Mouse (Mus musculus) lung, embryonic 16.5 days (tissue): Measurements from ENCODE around the gene Rab9b. TPM values are rescaled to one million over a fixed set of nuclear protein-coding genes. Genes with fewer than 3 reads are reported as not detected.

ENCODE experiments used
- ATAC-seq: fragments of 200-750 bp; cut with Nextera tagmentation; 2 replicates; pipeline ENCODE4 v1.8.0; 2017; ENCODE audit warnings: low read depth, mild to moderate bottlenecking, moderate library complexity
- H3K27ac ChIP-seq: fragments of 300-500 bp; sonication (generic); 2 replicates; pipeline ENCODE4 v1.5.1; 2014; ENCODE audit warnings: mild to moderate bottlenecking, control low read depth, low read length
- H3K27me3 ChIP-seq: fragments of 300-500 bp; sonication (generic); 2 replicates; pipeline ENCODE4 v1.6.1; 2014; ENCODE audit warnings: low read depth, low read length, mixed read lengths; ENCODE audit not compliant: control insufficient read depth, insufficient read depth
- H3K36me3 ChIP-seq: fragments of 300-500 bp; sonication (generic); 2 replicates; pipeline ENCODE4 v1.6.1; 2014; ENCODE audit warnings: low read length; ENCODE audit not compliant: control insufficient read depth, insufficient read depth
- H3K4me1 ChIP-seq: fragments of 300-500 bp; sonication (generic); replicated peaks from 2 replicates; pipeline ENCODE4 v1.6.1; 2014; ENCODE audit warnings: low read length, mixed read lengths; ENCODE audit not compliant: control insufficient read depth, insufficient read depth
- H3K4me2 ChIP-seq: fragments of 300-500 bp; sonication (generic); 2 replicates; pipeline ENCODE4 v1.6.1; 2014; ENCODE audit warnings: low read depth, low read length, control low read depth
- H3K4me3 ChIP-seq: fragments of 300-500 bp; sonication (generic); 2 replicates; pipeline ENCODE4 v1.5.1; 2014; ENCODE audit warnings: mild to moderate bottlenecking, low read length, control low read depth
- H3K9ac ChIP-seq: fragments of 300-500 bp; sonication (generic); 2 replicates; pipeline ENCODE4 v1.6.1; 2014; ENCODE audit warnings: low read length, control low read depth
- H3K9me3 ChIP-seq: fragments of 300-500 bp; sonication (generic); 2 replicates; pipeline ENCODE4 v1.6.1; 2016; ENCODE audit warnings: low read length; ENCODE audit not compliant: control insufficient read depth
- WGBS: fragments of 180-500 bp; shearing (Covaris S2); extraction: QIAGEN DNeasy Blood & Tissue Kit; methylation state at CpG from one replicate; pipeline ENCODE4 v1.1.7; 2014; 5-methylcytosine and 5-hydroxymethylcytosine counted together
- polyA plus RNA-seq: library from polyadenylated mRNA; unstranded; fragments of >200 nt; fragmentation: Nextera tagmentation; extraction: Ambion mirVana; gene quantifications from 2 replicates; pipeline ENCODE4 v1.2.1, GENCODE M21; 2015

Gene Rab9b
- 0.10 and 0.11 TPM in 2 replicates for polyA plus RNA-seq

DNA sequence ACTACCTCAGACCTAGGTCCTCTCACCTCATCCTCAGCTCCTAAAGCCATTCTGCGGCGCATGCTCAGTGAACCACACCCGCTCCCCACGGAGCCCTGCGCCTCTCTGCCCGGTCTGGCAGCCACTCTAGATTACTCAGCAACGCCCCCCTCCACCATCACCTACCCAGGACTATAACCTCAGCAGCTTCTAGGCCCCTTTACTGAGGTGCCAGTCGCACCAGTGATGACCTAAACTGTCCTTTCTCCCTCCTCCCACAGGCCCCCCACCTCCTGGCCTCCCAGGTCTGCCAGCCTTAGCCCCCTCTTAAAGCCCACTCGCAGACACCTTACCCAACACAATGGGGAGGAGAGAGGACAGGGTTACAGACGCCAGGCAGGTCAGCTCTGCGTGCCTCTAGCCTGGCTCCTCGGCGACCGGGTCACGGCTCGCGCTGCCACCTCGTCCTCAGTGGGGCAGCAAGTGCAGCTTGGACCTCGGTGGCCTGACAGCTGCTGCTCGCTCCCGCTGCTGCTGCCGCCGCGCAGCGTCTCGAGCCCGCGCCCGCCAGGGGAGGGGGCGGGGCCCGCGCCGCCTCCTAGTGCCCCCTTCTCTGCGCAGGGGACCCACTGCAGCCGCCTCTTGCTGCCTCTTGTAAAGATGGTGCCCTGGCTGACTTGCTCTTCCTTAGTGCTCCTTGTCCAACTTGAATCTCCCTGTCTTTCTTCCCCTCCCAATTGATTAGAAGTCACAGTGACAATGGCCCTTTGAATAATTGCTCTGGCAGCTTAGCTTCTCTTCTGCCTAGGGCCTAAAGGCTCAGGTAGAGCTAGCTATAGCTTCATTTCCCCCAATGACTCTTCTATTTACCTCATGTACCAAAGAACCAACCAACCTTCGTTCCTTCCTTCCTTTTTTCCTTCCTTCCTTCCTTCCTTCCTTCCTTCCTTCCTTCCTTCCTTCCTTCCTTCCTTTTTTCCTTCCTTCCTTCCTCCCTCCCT, at the start of gene Rab9b:
Rab9b (minus strand) TSS at position 695 of the 980 bp plus-strand sequence.
- H3K27ac ChIP-seq, result no peak within 1 kb of the TSS
- 21% methylated on average over 27 of the region's 36 CpGs for WGBS
- H3K9me3 ChIP-seq, result no peaks in the 10 kb centered on the region
- peak within 1 kb of the TSS; percentile 76 for H3K4me2 ChIP-seq
- H3K9ac ChIP-seq, result peak within 1 kb of the TSS; percentile 43
- H3K4me3 ChIP-seq, result peak within 1 kb of the TSS; percentile 50
- no peaks in the 10 kb centered on the region for H3K4me1 ChIP-seq
- no peaks in the 10 kb centered on the region for H3K36me3 ChIP-seq
- ATAC-seq, result peak; percentile 65
- H3K27me3 ChIP-seq, result no peaks in the 10 kb centered on the region; the same call in 1 of the 2 replicates

DNA sequence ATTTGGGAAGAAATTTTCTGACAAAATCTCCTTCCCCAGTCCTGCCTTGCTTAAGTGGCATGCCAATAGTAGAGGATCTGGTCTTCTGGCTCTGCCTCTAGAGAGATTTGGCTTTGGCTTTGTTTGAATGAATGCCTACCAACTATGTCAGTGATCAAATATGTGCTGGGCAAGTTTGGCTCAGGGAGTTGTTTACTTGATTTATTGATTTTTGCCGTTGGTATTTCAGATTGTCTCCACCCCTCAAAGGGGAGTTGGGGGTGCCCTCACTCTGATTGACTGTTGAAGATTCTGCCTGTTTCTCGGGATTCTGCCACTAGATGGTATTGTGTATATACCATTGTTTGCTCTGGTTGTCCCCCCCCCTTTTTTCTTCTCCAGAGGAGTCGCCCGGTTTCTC, 35.8 kb upstream of the Rab9b start:
- Histone ChIP-seq H3K4me2 (no peak overlapping the region), H3K27ac (no peak overlapping the region), H3K36me3 (no peaks in the 10 kb centered on the region), H3K9ac (no peak overlapping the region), H3K4me1 (no peaks in the 10 kb centered on the region), H3K9me3 (no peaks in the 10 kb centered on the region), H3K27me3 (no peaks in the 10 kb centered on the region), H3K4me3 (no peak overlapping the region)
- ATAC-seq, result no peak
- 45% methylated on average over 4 of the region's 4 CpGs for WGBS

DNA sequence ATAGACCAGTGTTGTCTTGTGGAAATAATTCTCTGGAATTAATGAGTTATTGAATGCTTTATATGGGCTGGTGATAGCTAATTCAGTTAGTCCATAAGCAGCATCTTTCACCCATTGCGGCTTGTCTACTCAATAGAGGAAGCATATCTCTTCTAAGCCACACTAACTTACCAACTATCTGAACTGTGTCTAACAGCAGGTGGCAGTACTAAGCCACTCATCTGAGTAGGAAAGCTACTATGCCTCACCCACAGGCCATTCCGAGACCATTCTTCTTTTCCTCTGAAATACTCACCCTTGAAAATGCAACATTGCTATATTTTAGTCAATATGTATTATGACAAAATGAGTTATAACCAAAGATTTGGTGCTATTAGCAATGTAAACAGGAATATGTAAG, 27.2 kb upstream of the Rab9b start:
- no peak for ATAC-seq

DNA sequence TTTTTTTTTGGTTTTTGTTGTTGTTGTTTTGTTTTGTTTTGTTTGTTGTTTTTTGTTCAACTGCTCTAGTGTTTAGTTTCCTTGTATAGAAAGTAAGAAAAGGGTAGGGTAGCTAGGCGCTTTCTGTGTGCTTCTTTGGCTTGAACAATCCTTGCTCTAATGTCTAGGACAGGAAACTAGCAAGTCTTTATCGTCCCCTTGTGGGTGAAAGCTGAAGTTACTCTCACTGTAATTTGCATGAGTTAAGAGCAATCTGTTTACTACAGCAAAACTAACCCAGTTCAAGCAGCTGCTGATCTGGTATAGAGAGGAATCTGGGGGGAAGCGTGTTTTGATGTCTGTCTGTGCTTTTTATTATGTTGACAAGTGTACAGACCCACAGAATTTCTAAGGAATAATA, 18.3 kb downstream of the Rab9b start:
- no peak overlapping the region for H3K27ac ChIP-seq
- H3K4me1 ChIP-seq, result no peaks in the 10 kb centered on the region
- 28% methylated on average over 3 of the region's 3 CpGs for WGBS
- no peak overlapping the region for H3K4me2 ChIP-seq
- no peak for ATAC-seq
- no peak overlapping the region for H3K9ac ChIP-seq
- no peaks in the 10 kb centered on the region for H3K27me3 ChIP-seq
- H3K36me3 ChIP-seq, result no peaks in the 10 kb centered on the region
- no peaks in the 10 kb centered on the region for H3K9me3 ChIP-seq
- H3K4me3 ChIP-seq, result no peak overlapping the region

More for the DNA sequence above, 27.2 kb upstream of the Rab9b start:
- H3K4me2 ChIP-seq, result no peak overlapping the region
- no peaks in the 10 kb centered on the region for H3K4me1 ChIP-seq
- no peak overlapping the region for H3K27ac ChIP-seq
- H3K27me3 ChIP-seq, result no peaks in the 10 kb centered on the region
- H3K9me3 ChIP-seq, result no peaks in the 10 kb centered on the region
- no peak overlapping the region for H3K9ac ChIP-seq
- WGBS, result 49% methylated on average over 2 of the region's 2 CpGs
- no peak overlapping the region for H3K4me3 ChIP-seq
- H3K36me3 ChIP-seq, result no peaks in the 10 kb centered on the region

DNA sequence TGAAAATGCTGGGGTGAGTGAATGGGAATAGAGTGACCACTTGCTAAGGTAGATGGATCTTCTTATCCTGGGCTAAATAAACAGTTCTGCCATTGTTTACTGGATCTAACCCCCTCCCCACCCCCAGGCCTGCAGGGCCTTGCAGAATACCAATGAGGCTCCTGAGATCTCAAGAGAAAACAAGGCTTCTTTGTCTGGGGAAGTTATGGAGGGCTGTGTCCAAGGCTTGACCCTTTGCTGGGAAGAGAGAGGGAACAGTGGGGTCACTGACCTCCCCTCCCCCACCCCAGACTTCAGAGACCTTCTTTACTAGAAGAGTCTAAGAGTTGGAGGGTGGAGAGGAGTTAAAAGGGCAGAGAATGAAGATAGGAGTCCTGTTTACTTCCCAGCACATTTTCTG, 39.9 kb downstream of the Rab9b start:
- H3K4me1 ChIP-seq, result no peaks in the 10 kb centered on the region
- ATAC-seq, result no peak
- no peak overlapping the region for H3K4me3 ChIP-seq
- H3K27me3 ChIP-seq, result no peaks in the 10 kb centered on the region; the same call in 1 of the 2 replicates
- no peaks in the 10 kb centered on the region for H3K9me3 ChIP-seq
- no peaks in the 10 kb centered on the region for H3K36me3 ChIP-seq
- H3K27ac ChIP-seq, result no peak overlapping the region
- H3K9ac ChIP-seq, result no peak overlapping the region
- no peak overlapping the region for H3K4me2 ChIP-seq

DNA sequence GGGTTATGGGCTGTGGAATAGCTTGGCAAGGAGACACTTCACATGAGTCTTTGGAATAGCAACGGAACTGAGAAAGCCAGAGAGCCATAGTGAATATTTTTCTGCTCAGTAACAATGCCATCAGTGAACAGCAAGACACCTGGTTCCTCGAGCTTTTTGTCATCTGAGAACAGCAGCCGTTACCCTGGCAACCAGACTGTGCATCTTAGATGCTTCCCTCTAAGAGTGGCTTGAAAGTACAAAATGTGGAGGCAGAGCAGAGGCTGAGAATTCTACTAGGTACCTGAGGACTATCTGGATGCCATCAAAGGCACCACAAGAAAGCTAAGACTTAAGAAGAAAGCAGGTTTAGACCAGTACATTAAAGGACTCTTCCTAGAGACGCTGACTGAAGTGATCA, 43.5 kb downstream of the Rab9b start:
- Histone ChIP-seq H3K36me3 (no peaks in the 10 kb centered on the region), H3K9me3 (no peaks in the 10 kb centered on the region), H3K4me2 (no peak overlapping the region), H3K4me1 (no peaks in the 10 kb centered on the region), H3K27ac (no peak overlapping the region), H3K9ac (no peak overlapping the region), H3K4me3 (no peak overlapping the region), H3K27me3 (no peaks in the 10 kb centered on the region; the same call in 1 of the 2 replicates)
- ATAC-seq, result no peak
- 69% methylated on average over 4 of the region's 4 CpGs for WGBS

DNA sequence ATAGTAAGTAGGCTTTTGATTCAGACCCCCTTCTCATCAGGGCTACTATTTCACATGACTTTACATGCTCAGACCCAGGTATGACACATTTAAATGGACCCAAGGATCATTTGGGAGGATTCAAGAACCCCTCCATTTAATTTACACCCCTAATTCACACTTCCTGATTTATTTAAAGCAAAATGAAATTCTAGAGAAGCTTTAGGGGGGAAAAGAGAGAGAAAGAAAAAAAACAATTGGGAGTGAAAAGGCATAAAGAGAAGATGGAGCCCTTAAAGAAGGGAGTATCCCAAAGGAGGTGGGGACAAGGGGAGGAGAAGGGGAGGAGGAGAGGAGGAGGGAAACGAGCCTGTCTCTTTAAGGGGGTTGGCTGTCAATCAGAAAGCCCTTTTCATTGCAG, 46.2 kb downstream of the Rab9b start, which contains the start of gene Plp1:
Plp1 (plus strand) TSS at position 301 of the 400 bp plus-strand sequence.
- Histone ChIP-seq H3K4me2 (no peak within 1 kb of the TSS), H3K9me3 (no peaks in the 10 kb centered on the region), H3K9ac (no peak within 1 kb of the TSS), H3K27ac (no peak within 1 kb of the TSS), H3K36me3 (no peaks in the 10 kb centered on the region), H3K27me3 (no peaks in the 10 kb centered on the region; the same call in 1 of the 2 replicates), H3K4me1 (no peaks in the 10 kb centered on the region), H3K4me3 (no peak within 1 kb of the TSS)
- 36% methylated on average over 1 of the region's 1 CpGs for WGBS
- no peak for ATAC-seq

DNA sequence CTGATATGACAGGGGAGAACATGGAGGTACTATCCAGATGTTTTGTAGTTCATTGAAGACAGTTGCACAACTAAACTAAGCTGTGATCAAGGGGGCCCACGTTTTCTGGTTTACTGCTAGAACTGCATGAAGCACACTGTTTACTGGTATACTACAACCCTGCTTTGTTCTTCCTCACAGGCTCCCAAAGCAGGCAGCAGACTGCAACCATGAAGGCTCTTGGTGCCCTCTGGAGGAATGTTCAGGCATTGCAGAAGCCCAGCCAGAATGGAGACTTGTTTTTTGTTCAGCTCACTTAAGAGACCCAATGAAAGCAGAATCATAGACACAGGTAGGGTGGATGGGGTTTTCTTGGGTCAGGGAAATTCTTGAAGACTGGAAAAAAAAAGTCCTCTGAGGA, 48.3 kb downstream of the Rab9b start:
- Histone ChIP-seq H3K9me3 (no peaks in the 10 kb centered on the region), H3K9ac (no peak overlapping the region), H3K27ac (no peak overlapping the region), H3K36me3 (no peaks in the 10 kb centered on the region), H3K27me3 (no peaks in the 10 kb centered on the region; the same call in 1 of the 2 replicates), H3K4me2 (no peak overlapping the region), H3K4me1 (no peaks in the 10 kb centered on the region), H3K4me3 (no peak overlapping the region)
- ATAC-seq, result peak; percentile 59; the same call in 1 of the 2 replicates
- WGBS, result 14% methylated on average over 1 of the region's 1 CpGs

DNA sequence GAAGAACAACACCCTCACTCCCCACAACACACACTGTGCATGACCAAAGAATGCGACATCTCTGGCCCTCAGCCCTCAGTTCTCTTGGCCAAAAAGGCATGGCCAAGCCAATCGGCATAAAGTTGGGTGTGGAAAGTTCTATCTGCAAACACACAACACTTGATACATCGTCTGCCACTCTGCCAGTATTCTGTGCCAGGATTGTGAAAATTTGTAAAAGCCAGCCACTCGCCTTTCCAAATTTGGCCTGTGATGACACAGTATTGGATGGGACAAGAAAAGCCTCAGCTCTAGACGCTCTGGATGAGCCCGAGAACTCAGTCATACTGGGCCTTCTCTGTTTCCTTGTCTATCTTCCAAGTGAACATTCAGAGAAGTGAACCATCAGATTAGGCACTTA, 48.8 kb downstream of the Rab9b start:
- no peak overlapping the region for H3K9ac ChIP-seq
- H3K9me3 ChIP-seq, result no peaks in the 10 kb centered on the region
- H3K27me3 ChIP-seq, result no peaks in the 10 kb centered on the region; the same call in 1 of the 2 replicates
- ATAC-seq, result no peak
- H3K36me3 ChIP-seq, result no peaks in the 10 kb centered on the region
- H3K4me3 ChIP-seq, result no peak overlapping the region
- no peak overlapping the region for H3K27ac ChIP-seq
- no peak overlapping the region for H3K4me2 ChIP-seq
- H3K4me1 ChIP-seq, result no peaks in the 10 kb centered on the region
- WGBS, result 79% methylated on average over 6 of the region's 6 CpGs
